Mouse (Mus musculus) embryonic facial prominence, embryonic 13.5 days (tissue): ENCODE measurements around the gene Card10. TPM values are rescaled to one million over a fixed set of nuclear protein-coding genes. Genes with fewer than 3 reads are reported as not detected.

Source experiments
- ATAC-seq: fragments of 200-750 bp; cut with Nextera tagmentation; 2 replicates; pipeline ENCODE4 v1.8.0; 2017; ENCODE audit warnings: low read depth; ENCODE audit not compliant: insufficient number of reproducible peaks, insufficient read depth, low FRiP score, low TSS enrichment
- H3K27ac ChIP-seq: fragments of 300-500 bp; sonication (generic); 2 replicates; pipeline ENCODE4 v1.5.1; 2015; ENCODE audit warnings: moderate library complexity, mild to moderate bottlenecking, inconsistent platforms
- H3K27me3 ChIP-seq: fragments of 300-500 bp; sonication (generic); 2 replicates; pipeline ENCODE4 v1.6.1; 2015; ENCODE audit warnings: mild to moderate bottlenecking, inconsistent platforms
- H3K36me3 ChIP-seq: fragments of 300-500 bp; sonication (generic); 2 replicates; pipeline ENCODE4 v1.6.1; 2015; ENCODE audit warnings: mild to moderate bottlenecking, inconsistent platforms
- H3K4me1 ChIP-seq: fragments of 300-500 bp; sonication (generic); 2 replicates; pipeline ENCODE4 v1.6.1; 2015; ENCODE audit warnings: inconsistent platforms
- H3K4me2 ChIP-seq: fragments of 300-500 bp; sonication (generic); 2 replicates; pipeline ENCODE4 v1.6.1; 2015; ENCODE audit warnings: moderate library complexity, mild to moderate bottlenecking, inconsistent platforms
- H3K4me3 ChIP-seq: fragments of 300-500 bp; sonication (generic); 2 replicates; pipeline ENCODE4 v1.5.1; 2015; ENCODE audit warnings: mild to moderate bottlenecking, inconsistent platforms
- H3K9ac ChIP-seq: fragments of 300-500 bp; sonication (generic); 2 replicates; pipeline ENCODE4 v1.6.1; 2015; ENCODE audit warnings: mild to moderate bottlenecking, inconsistent platforms
- H3K9me3 ChIP-seq: fragments of 300-500 bp; sonication (generic); 2 replicates; pipeline ENCODE4 v1.6.1; 2016; ENCODE audit warnings: inconsistent platforms
- WGBS: fragments of 180-500 bp; shearing (Covaris S2); methylation state at CpG from one replicate; pipeline ENCODE4 v1.1.7; 2015; ENCODE audit warnings: mixed read lengths; 5-methylcytosine and 5-hydroxymethylcytosine counted together
- polyA plus RNA-seq: library from polyadenylated mRNA; unstranded; fragments of >200 nt; fragmentation: Nextera tagmentation; extraction: Ambion mirVana; gene quantifications from 2 replicates; pipeline ENCODE4 v1.2.1, GENCODE M21; 2015

Gene Card10
- polyA plus RNA-seq, 1 experiment from 2014 or later, result 3.2 TPM

GRCm38 (mm10) chr15:78810146-78810545 lies 7.3 kb upstream of the Card10 start:
- no peak for ATAC-seq
- Histone ChIP-seq H3K4me1 (peaks cover 21% of the 10 kb centered on the region), H3K27ac (no peak overlapping the region), H3K9me3 (no peaks in the 10 kb centered on the region), H3K4me3 (no peak overlapping the region), H3K4me2 (no peak overlapping the region), H3K27me3 (peaks cover 11% of the 10 kb centered on the region), H3K9ac (no peak overlapping the region), H3K36me3 (no peaks in the 10 kb centered on the region)
- 72% methylated on average over 9 of the region's 9 CpGs for WGBS

- Histone ChIP-seq H3K4me1 (peaks cover 20% of the 10 kb centered on the region), H3K4me3 (no peak overlapping the region), H3K36me3 (no peaks in the 10 kb centered on the region), H3K4me2 (no peak overlapping the region), H3K27ac (no peak overlapping the region), H3K9ac (no peak overlapping the region), H3K9me3 (no peaks in the 10 kb centered on the region), H3K27me3 (peaks cover 15% of the 10 kb centered on the region)
- 53% methylated on average over 9 of the region's 9 CpGs for WGBS
- no peak for ATAC-seq
These were observed 6.9 kb upstream of the Card10 start for GRCm38 (mm10) chr15:78809739-78810138.

GRCm38 (mm10) chr15:78808980-78809379 lies 6.1 kb upstream of the Card10 start:
- no peaks in the 10 kb centered on the region for H3K9me3 ChIP-seq

GRCm38 (mm10) chr15:78807141-78807540 lies 4.3 kb upstream of the Card10 start:
- Histone ChIP-seq H3K4me2 (no peak overlapping the region), H3K9me3 (no peaks in the 10 kb centered on the region), H3K27me3 (peaks cover 40% of the 10 kb centered on the region), H3K36me3 (no peaks in the 10 kb centered on the region), H3K4me3 (no peak overlapping the region), H3K4me1 (peaks cover 39% of the 10 kb centered on the region), H3K9ac (no peak overlapping the region), H3K27ac (no peak overlapping the region)
- WGBS, result 56% methylated on average over 3 of the region's 3 CpGs
- ATAC-seq, result no peak

More at GRCm38 (mm10) chr15:78808980-78809379, 6.1 kb upstream of the Card10 start:
- no peak overlapping the region for H3K4me2 ChIP-seq
- H3K36me3 ChIP-seq, result no peaks in the 10 kb centered on the region
- H3K4me3 ChIP-seq, result no peak overlapping the region
- no peak overlapping the region for H3K27ac ChIP-seq
- H3K9ac ChIP-seq, result no peak overlapping the region
- WGBS, result 65% methylated on average over 2 of the region's 2 CpGs
- ATAC-seq, result no peak
- peaks cover 22% of the 10 kb centered on the region for H3K27me3 ChIP-seq
- H3K4me1 ChIP-seq, result peaks cover 25% of the 10 kb centered on the region

DNA sequence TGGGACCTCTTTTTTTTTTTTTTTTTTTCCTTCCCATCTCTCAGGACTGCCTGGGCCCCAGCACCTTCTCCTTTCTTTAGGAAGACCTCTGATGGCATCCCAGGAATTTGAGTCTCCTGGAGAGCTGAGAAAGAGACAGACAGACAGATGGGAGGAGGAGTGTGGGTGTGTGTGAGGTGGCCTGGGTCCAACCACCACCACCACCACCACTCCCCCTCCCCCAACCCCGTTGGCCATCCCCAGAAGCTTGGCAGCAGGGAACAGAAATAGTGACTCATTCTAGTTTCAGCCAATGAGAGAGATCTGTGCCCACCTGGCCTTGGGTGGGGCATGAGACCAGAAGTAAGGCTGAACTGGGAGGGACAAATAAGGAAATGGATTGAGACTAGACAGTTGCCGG lies 3.8 kb upstream of the Card10 start:
- WGBS, result 39% methylated on average over 2 of the region's 2 CpGs
- no peak overlapping the region for H3K4me3 ChIP-seq
- H3K27me3 ChIP-seq, result peaks cover 46% of the 10 kb centered on the region
- no peak overlapping the region for H3K4me2 ChIP-seq
- no peak for ATAC-seq
- H3K36me3 ChIP-seq, result no peaks in the 10 kb centered on the region
- peaks cover 44% of the 10 kb centered on the region for H3K4me1 ChIP-seq
- no peaks in the 10 kb centered on the region for H3K9me3 ChIP-seq
- H3K27ac ChIP-seq, result no peak overlapping the region
- H3K9ac ChIP-seq, result no peak overlapping the region

DNA sequence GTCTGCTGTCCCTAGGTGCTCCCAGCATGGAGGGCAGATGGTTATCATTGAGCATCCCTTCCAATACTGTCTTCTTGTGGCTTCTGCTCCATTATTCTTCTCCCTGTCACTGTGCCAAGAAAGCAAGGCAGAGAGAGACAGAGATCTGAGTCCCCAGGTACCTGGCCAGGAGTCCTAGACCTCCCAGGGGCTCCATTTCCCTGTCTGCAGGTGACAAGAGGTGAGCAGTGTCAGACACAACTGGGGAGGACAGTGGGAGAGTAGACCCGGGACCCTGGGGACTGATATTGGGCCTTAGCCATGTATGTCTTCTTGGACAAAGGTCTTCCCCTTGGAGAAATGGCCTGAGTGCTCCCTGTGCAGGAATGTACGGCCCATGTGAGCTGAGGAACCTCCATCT lies 2.5 kb upstream of the Card10 start:
- Histone ChIP-seq H3K36me3 (no peaks in the 10 kb centered on the region), H3K4me3 (no peak overlapping the region), H3K27ac (no peak overlapping the region), H3K9ac (no peak overlapping the region), H3K4me2 (no peak overlapping the region), H3K9me3 (no peaks in the 10 kb centered on the region), H3K27me3 (peaks cover 56% of the 10 kb centered on the region), H3K4me1 (peaks cover 43% of the 10 kb centered on the region)
- no peak for ATAC-seq
- WGBS, result 74% methylated on average over 2 of the region's 2 CpGs

DNA sequence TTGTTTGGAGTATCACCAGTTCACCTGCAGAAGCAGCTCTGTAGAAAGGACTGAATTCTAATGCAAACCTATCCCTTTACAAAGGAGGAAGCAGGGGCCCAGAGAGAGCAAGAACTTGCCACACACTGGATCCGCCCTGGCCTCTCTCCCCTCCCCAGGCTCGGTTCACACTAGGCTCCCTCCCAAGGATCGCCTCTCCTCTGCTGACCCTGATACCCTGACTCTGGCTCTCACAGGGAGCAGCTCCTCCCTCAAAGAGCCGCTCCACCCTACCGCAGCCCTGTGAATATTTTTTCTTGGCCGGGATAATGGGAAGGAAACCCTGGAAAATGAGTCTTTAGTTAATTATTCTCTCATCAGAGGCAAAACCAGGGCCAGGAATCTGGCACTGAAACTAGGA lies 1.5 kb upstream of the Card10 start:
- Histone ChIP-seq H3K4me3 (no peak overlapping the region), H3K27ac (no peak overlapping the region), H3K9ac (no peak overlapping the region), H3K36me3 (no peaks in the 10 kb centered on the region), H3K9me3 (no peaks in the 10 kb centered on the region), H3K4me1 (peaks cover 38% of the 10 kb centered on the region), H3K4me2 (no peak overlapping the region), H3K27me3 (peaks cover 56% of the 10 kb centered on the region)
- WGBS, result 9% methylated on average over 6 of the region's 6 CpGs
- no peak for ATAC-seq

DNA sequence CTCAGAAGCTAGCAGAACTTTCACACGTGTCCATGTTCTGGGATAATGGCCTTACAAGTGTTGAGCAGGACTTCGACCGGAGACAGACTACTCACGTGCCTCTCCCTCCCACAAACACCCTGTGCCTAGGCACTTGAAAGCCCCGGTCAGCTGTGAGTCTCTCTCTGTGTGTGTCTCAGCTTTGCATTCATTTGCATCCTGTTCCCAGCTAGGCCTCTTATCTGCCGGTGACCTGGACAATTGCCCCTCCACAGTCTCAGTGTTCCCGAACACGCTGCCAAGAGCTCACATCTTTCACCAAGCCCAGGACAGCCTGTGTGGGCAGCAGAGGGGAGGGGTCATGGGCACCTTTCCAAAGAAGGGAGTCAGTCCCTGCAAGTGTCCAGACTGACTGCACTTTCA lies 658 bp upstream of the Card10 start:
- no peaks in the 10 kb centered on the region for H3K36me3 ChIP-seq
- peaks cover 41% of the 10 kb centered on the region for H3K4me1 ChIP-seq
- H3K4me2 ChIP-seq, result peak overlapping the region; percentile 96
- 9% methylated on average over 8 of the region's 8 CpGs for WGBS
- H3K9me3 ChIP-seq, result no peaks in the 10 kb centered on the region
- H3K4me3 ChIP-seq, result peak overlapping the region; percentile 63; the same call in 1 of the 2 replicates
- H3K27me3 ChIP-seq, result peaks cover 57% of the 10 kb centered on the region
- no peak overlapping the region for H3K27ac ChIP-seq
- no peak overlapping the region for H3K9ac ChIP-seq
- no peak for ATAC-seq

DNA sequence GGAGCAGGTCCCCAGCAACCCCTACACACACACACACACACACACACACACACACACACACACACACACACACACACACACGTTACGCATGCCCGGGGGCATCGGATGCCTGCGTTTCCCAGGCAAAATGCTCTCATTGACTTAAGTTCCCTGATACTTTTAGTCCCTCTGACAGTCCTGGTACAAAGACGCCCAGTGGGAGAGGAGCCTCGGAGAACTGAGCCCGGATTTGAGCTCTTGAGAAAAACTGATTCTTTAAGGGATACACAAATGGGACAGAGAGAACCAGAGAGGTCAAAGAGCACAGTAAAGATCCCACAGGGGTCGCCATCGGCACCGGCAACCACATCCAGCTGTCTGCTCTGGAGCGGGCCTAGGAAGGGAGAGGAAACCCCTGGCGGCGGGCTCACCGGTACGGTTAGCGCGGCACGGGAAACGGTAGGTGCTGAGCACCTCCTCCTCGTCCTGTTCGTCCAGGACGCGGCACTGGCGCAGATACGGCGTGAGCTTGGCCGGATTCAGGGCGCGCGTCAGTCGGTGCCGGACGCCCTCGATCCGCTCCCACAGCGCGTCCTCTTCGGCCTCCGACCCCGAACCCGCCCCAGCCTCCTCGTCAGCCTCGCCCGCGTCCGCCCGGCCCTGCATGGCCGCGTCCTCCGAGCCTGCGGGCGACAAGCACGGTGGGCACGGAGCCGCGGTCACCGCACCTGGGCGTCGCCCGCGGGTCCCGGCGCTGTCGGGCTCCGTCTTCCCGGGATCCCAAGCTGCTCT lies 686 bp downstream of the Card10 start:
- Histone ChIP-seq H3K27ac (no peak overlapping the region), H3K36me3 (no peaks in the 10 kb centered on the region), H3K4me1 (peaks cover 36% of the 10 kb centered on the region), H3K4me2 (peak overlapping the region; percentile 96), H3K4me3 (peak overlapping the region; percentile 63), H3K9ac (peak overlapping the region; percentile 74), H3K9me3 (no peaks in the 10 kb centered on the region), H3K27me3 (peaks cover 66% of the 10 kb centered on the region)
- ATAC-seq, result no peak
- WGBS, result 2% methylated on average over 67 of the region's 67 CpGs

DNA sequence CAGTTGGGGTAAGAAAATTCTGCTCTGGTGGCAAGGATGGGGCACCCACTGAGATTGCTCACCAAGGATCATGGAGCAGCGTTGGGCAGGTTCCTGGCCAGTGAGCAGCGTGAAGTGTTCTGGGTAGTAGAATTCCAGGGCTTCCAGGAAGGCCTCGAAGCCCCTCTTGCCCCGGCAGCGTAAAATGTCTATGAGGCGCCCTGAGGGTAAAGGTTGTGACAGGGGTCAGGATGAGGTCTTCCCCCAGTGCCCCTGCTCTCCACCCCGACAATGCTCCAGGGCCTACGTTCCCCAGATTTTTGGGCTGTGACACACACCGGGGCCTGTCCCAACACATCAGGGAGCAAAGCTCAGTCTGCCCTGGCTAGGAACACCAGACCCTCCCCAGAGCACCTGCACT lies 1.3 kb downstream of the Card10 start:
- Histone ChIP-seq H3K36me3 (no peaks in the 10 kb centered on the region), H3K9ac (no peak overlapping the region), H3K4me3 (peak overlapping the region; percentile 63), H3K27me3 (peaks cover 71% of the 10 kb centered on the region), H3K9me3 (no peaks in the 10 kb centered on the region), H3K4me1 (peaks cover 31% of the 10 kb centered on the region), H3K27ac (no peak overlapping the region), H3K4me2 (peak overlapping the region; percentile 96)
- ATAC-seq, result no peak
- WGBS, result 22% methylated on average over 9 of the region's 9 CpGs

DNA sequence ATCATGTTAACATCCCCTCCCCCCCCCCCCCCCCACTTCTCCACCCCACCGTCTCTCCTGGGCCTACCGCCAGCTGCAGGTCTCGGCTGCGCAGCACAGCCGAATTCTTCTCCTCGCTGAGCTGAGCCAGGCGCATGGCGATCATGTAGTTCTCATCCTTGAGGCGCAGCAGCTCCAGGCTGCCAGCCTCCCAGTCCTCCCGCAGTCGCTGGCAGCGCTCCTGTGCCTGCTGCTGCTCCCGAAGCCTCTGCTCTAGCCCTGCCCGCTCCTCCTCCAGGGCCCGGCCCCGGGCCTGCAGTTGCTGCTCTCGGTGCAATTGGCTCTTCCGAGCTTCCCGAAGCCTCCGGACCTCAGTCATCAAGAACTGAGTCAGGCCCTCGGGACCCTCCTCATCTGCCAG lies 3.8 kb downstream of the Card10 start:
- Histone ChIP-seq H3K27ac (no peak overlapping the region), H3K9ac (peak overlapping the region; percentile 21; the same call in 1 of the 2 replicates), H3K4me2 (peak overlapping the region; percentile 34), H3K27me3 (peaks cover 58% of the 10 kb centered on the region), H3K9me3 (no peaks in the 10 kb centered on the region), H3K36me3 (no peaks in the 10 kb centered on the region), H3K4me3 (no peak overlapping the region), H3K4me1 (peaks cover 33% of the 10 kb centered on the region)
- WGBS, result 40% methylated on average over 15 of the region's 21 CpGs
- no peak for ATAC-seq

GRCm38 (mm10) chr15:78797060-78797329 lies 5.8 kb downstream of the Card10 start:
- Histone ChIP-seq H3K4me2 (no peak overlapping the region), H3K27ac (no peak overlapping the region), H3K9me3 (no peaks in the 10 kb centered on the region), H3K9ac (no peak overlapping the region), H3K27me3 (peaks cover 38% of the 10 kb centered on the region), H3K4me1 (peaks cover 16% of the 10 kb centered on the region; the same call in 1 of the 2 replicates), H3K4me3 (no peak overlapping the region), H3K36me3 (no peaks in the 10 kb centered on the region; the same call in 1 of the 2 replicates)
- WGBS, result 79% methylated on average over 8 of the region's 8 CpGs
- ATAC-seq, result no peak
